In the genomic region with DNA sequence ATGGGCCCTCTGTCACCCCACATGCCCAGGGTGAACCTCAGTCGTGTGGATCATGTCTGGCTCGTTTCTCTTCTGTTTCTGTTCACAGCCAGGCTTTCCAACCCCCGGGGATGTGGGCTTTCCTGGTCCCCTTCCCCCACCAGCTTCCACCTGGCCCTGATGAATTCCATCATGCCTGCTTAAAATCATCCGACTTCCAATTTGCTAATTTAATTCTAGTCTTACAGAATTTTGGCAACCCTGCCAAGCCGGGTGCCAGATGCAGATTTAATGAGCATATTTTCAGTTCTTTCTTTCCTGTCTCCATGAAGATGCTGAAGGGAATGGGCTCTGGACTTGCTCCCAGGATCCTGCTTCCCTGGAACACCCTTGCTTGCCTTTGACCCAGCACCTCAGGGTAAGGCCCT, we compare ENCODE assay signal across 13 mouse cellular contexts. TPM values are rescaled to one million over a fixed set of nuclear protein-coding genes. Genes with fewer than 3 reads are reported as not detected.
A peak's percentile ranks its signal among the peaks of the same experiment; 100 is the strongest.
DNase-seq lines count a peak whose midpoint lies in the region; ATAC-seq and TF ChIP-seq lines count a peak whose summit lies in the region.
"Had no signal": no experiment of that assay in that cellular context is flagged by ENCODE, and none has a peak within 500 bp of the region (broad histone marks: within the 10 kb centered on the region; RNA-seq: fewer than 3 reads in every experiment).

No protein-coding gene starts in this region.

- DNase-seq in neural tube, embryonic 10.5 days (ENCODE audit: extremely low spot score, low spot score): no peak
- peak; percentile 79 to 90 for DNase-seq in frontal cortex, postnatal 36 days (ENCODE audit: low spot score in 2 of 2)
- DNase-seq in left cerebral cortex, postnatal 10 days (ENCODE audit: extremely low spot score in 1 of 2, low spot score in 2 of 2): peak; percentile 64 to 82
- DNase-seq in spleen, postnatal 14 days (ENCODE audit: low spot score in 2 of 2): no peak
- DNase-seq in liver, postnatal 0 days: no peak
- no peak for DNase-seq in hindbrain, embryonic 11.5 days (ENCODE audit: low spot score)
- DNase-seq: cerebellum, adult 11-12 months; lung, adult 2 months had no signal

- H3K27ac ChIP-seq in neural tube, embryonic 15.5 days (replicated peaks): 0 out of 2 replicates have a peak overlapping the region, but pooled peaks have one; percentile 23
- no peak overlapping the region for H3K27ac ChIP-seq in liver, postnatal 0 days (ENCODE audit: low read depth)
- no peak overlapping the region for H3K27ac ChIP-seq in hindbrain, embryonic 11.5 days (ENCODE audit: low read depth, low read length)

- H3K4me3 ChIP-seq in neural tube, embryonic 15.5 days (replicated peaks): no peak overlapping the region
- no peak overlapping the region for H3K4me3 ChIP-seq in liver, postnatal 0 days (ENCODE audit: low read depth, low read length)
- no peak overlapping the region for H3K4me3 ChIP-seq in hindbrain, embryonic 11.5 days (ENCODE audit: low read depth, low read length)
- H3K4me3 ChIP-seq: heart, embryonic 12.5 days had no signal

- no peak for TF ChIP-seq CTCF in liver, postnatal 0 days (IDR thresholded peaks at IDR 0.05; ENCODE audit: low read depth)

- H3K9me3 ChIP-seq in neural tube, embryonic 15.5 days (replicated peaks): no peaks in the 10 kb centered on the region
- H3K9me3 ChIP-seq in liver, postnatal 0 days (ENCODE audit: low read length): no peaks in the 10 kb centered on the region
- no peaks in the 10 kb centered on the region for H3K9me3 ChIP-seq in hindbrain, embryonic 11.5 days (ENCODE audit: control insufficient read depth, low read length)
- H3K9me3 ChIP-seq: heart, embryonic 12.5 days had no signal

- H3K9ac ChIP-seq in neural tube, embryonic 15.5 days (replicated peaks): no peak overlapping the region
- no peak overlapping the region for H3K9ac ChIP-seq in liver, postnatal 0 days (replicated peaks)
- H3K9ac ChIP-seq in hindbrain, embryonic 11.5 days (ENCODE audit: low read depth, low read length): no peak overlapping the region
- H3K9ac ChIP-seq: heart, embryonic 12.5 days had no signal

- peaks cover 5% of the 10 kb centered on the region; the same call in 1 of the 2 replicates for H3K4me1 ChIP-seq in neural tube, embryonic 15.5 days
- no peaks in the 10 kb centered on the region for H3K4me1 ChIP-seq in liver, postnatal 0 days (ENCODE audit: insufficient read depth)
- H3K4me1 ChIP-seq in hindbrain, embryonic 11.5 days (replicated peaks; ENCODE audit: control insufficient read depth, insufficient read depth, low read length): no peaks in the 10 kb centered on the region

- 50% methylated on average over 5 of the region's 5 CpGs for WGBS in neural tube, embryonic 15.5 days
- WGBS in liver, postnatal 0 days (ENCODE audit: insufficient replicate concordance): 50% methylated on average over 5 of the region's 5 CpGs
- WGBS in hindbrain, embryonic 11.5 days: 67% methylated on average over 5 of the region's 5 CpGs

- no peak for ATAC-seq in neural tube, embryonic 15.5 days (ENCODE audit: low FRiP score)
- ATAC-seq in liver, postnatal 0 days: no peak
- no peak for ATAC-seq in hindbrain, embryonic 11.5 days (ENCODE audit: low FRiP score)
- no peak for ATAC-seq in CD4-positive, CD25-positive, alpha-beta regulatory T cell, adult 4 months
- ATAC-seq: inflammation-experienced regulatory T-cells, adult 6 months had no signal

- TF ChIP-seq EP300 in liver, postnatal 0 days (IDR thresholded peaks at IDR 0.05; ENCODE audit: low read depth): no peak

- no peaks in the 10 kb centered on the region for H3K27me3 ChIP-seq in neural tube, embryonic 15.5 days (replicated peaks)
- H3K27me3 ChIP-seq in liver, postnatal 0 days (ENCODE audit: insufficient read depth, low read length): no peaks in the 10 kb centered on the region
- no peaks in the 10 kb centered on the region for H3K27me3 ChIP-seq in hindbrain, embryonic 11.5 days (ENCODE audit: control insufficient read depth, insufficient read depth, low read length)
- H3K27me3 ChIP-seq: heart, embryonic 12.5 days had no signal

- no peak overlapping the region for H3K4me2 ChIP-seq in neural tube, embryonic 15.5 days
- no peak overlapping the region for H3K4me2 ChIP-seq in liver, postnatal 0 days (ENCODE audit: low read depth, low read length)
- H3K4me2 ChIP-seq in hindbrain, embryonic 11.5 days (replicated peaks; ENCODE audit: low read depth, low read length): no peak overlapping the region
- H3K4me2 ChIP-seq: heart, embryonic 12.5 days had no signal

- intact Hi-C loops in left cerebral cortex, postnatal 10 days (cut with DNase I): no loop called here

- H3K36me3 ChIP-seq in neural tube, embryonic 15.5 days: no peaks in the 10 kb centered on the region
- no peaks in the 10 kb centered on the region for H3K36me3 ChIP-seq in liver, postnatal 0 days (replicated peaks; ENCODE audit: insufficient read depth, low read length)
- H3K36me3 ChIP-seq in hindbrain, embryonic 11.5 days (ENCODE audit: control insufficient read depth, insufficient read depth, low read length): no peaks in the 10 kb centered on the region
- H3K36me3 ChIP-seq: heart, embryonic 12.5 days had no signal

RNA-seq across cellular contexts. Expression of a gene that starts 19.7 kb away (rescaled TPM):
- polyA plus RNA-seq in neural tube, embryonic 15.5 days (2015; fragmentation: Nextera tagmentation; extraction: Ambion mirVana): not detected in 2 replicates
- not detected for total RNA-seq in left cerebral cortex, postnatal 10 days (2021)
- polyA plus RNA-seq in liver, postnatal 0 days (2015; fragmentation: Nextera tagmentation; extraction: Ambion mirVana): not detected in 2 replicates
- not detected in 2 replicates for polyA plus RNA-seq in hindbrain, embryonic 11.5 days (2014; fragmentation: Nextera tagmentation; extraction: Ambion mirVana)
- polyA plus RNA-seq in CD4-positive, CD25-positive, alpha-beta regulatory T cell, adult 4 months (2017; shearing (Covaris generic)): not detected
- polyA plus RNA-seq: heart, embryonic 12.5 days; inflammation-experienced regulatory T-cells, adult 6 months; lung, adult 2 months; thymus, adult 2 months had no signal

Comparison
In these comparisons a context has a peak if more than half of its experiments do, and no peak if none do; other contexts are left out.
1. DNase-seq: peak in frontal cortex, postnatal 36 days (2 of 2) and left cerebral cortex, postnatal 10 days (2 of 2); none in neural tube, embryonic 10.5 days (single experiment), spleen, postnatal 14 days (0 of 2), liver, postnatal 0 days (single experiment) and hindbrain, embryonic 11.5 days (single experiment).